Mouse (Mus musculus) kidney, embryonic 16.5 days (tissue): ENCODE measurements at regions not wholly inside any gene's neighbourhood (a gene's known extent, or its start where the extent isn't known, plus 50 kb on each side); places are given as distances from the start of the nearest gene placed in this dataset.

Experiments used
- ATAC-seq: fragments of 200-750 bp; cut with Nextera tagmentation; 2 replicates; pipeline ENCODE4 v1.8.0; 2017; ENCODE audit warnings: moderate TSS enrichment; ENCODE audit not compliant: low FRiP score, low TSS enrichment
- H3K27ac ChIP-seq: fragments of 300-500 bp; sonication (generic); 2 replicates; pipeline ENCODE4 v1.5.1; 2014; ENCODE audit warnings: low read length
- H3K27me3 ChIP-seq: fragments of 300-500 bp; sonication (generic); 2 replicates; pipeline ENCODE4 v1.6.1; 2014; ENCODE audit warnings: low read length, control low read depth, mixed read lengths; ENCODE audit not compliant: insufficient read depth
- H3K36me3 ChIP-seq: fragments of 300-500 bp; sonication (generic); 2 replicates; pipeline ENCODE4 v1.6.1; 2014; ENCODE audit warnings: low read length, control low read depth, mixed read lengths; ENCODE audit not compliant: insufficient read depth
- H3K4me1 ChIP-seq: fragments of 300-500 bp; sonication (generic); 2 replicates; pipeline ENCODE4 v1.6.1; 2014; ENCODE audit warnings: low read length, control low read depth, mixed read lengths; ENCODE audit not compliant: insufficient read depth
- H3K4me2 ChIP-seq: fragments of 300-500 bp; sonication (generic); replicated peaks from 2 replicates; pipeline ENCODE4 v1.6.1; 2014; ENCODE audit warnings: low read depth, low read length
- H3K4me3 ChIP-seq: fragments of 300-500 bp; sonication (generic); 2 replicates; pipeline ENCODE4 v1.5.1; 2014; ENCODE audit warnings: mild to moderate bottlenecking, low read length
- H3K9ac ChIP-seq: fragments of 300-500 bp; sonication (generic); replicated peaks from 2 replicates; pipeline ENCODE4 v1.6.1; 2014; ENCODE audit warnings: low read length
- H3K9me3 ChIP-seq: fragments of 300-500 bp; sonication (generic); 2 replicates; pipeline ENCODE4 v1.6.1; 2016; ENCODE audit warnings: low read length, control low read depth
- WGBS: fragments of 180-500 bp; shearing (Covaris S2); extraction: QIAGEN DNeasy Blood & Tissue Kit; methylation state at CpG from one replicate; pipeline ENCODE4 v1.1.7; 2014; 5-methylcytosine and 5-hydroxymethylcytosine counted together

DNA sequence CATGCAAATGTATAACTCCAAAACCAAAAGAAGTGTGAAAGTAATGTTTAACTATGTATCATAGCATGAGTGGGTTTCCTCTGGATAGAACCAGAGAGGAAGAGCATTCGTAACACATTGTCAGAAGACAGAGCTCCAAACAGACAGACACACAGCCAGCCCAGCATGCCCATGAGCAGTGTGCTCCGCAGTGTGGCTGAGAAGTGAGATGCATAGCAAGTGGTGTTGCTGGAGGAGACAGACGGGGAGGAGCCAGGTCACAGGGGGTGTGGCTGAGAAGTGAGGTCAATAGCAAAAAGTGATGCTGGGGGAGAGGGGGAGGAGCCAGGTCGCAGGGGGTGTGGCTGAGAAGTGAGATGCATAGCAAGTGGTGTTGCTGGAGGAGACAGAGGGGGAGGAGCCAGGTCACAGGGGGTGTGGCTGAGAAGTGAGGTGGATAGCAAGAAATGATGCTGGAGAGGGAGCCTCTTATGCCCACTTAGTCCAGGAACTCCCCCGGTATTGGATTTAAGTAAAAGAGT, 240.0 kb downstream of the Atp23 start:
- H3K4me2 ChIP-seq, result no peak overlapping the region
- no peaks in the 10 kb centered on the region for H3K36me3 ChIP-seq
- H3K4me3 ChIP-seq, result no peak overlapping the region
- H3K9me3 ChIP-seq, result peaks cover 5% of the 10 kb centered on the region; the same call in 1 of the 2 replicates
- no peaks in the 10 kb centered on the region for H3K4me1 ChIP-seq
- H3K27ac ChIP-seq, result no peak overlapping the region
- ATAC-seq, result no peak
- H3K9ac ChIP-seq, result no peak overlapping the region
- WGBS, result 59% methylated on average over 5 of the region's 5 CpGs
- H3K27me3 ChIP-seq, result no peaks in the 10 kb centered on the region

DNA sequence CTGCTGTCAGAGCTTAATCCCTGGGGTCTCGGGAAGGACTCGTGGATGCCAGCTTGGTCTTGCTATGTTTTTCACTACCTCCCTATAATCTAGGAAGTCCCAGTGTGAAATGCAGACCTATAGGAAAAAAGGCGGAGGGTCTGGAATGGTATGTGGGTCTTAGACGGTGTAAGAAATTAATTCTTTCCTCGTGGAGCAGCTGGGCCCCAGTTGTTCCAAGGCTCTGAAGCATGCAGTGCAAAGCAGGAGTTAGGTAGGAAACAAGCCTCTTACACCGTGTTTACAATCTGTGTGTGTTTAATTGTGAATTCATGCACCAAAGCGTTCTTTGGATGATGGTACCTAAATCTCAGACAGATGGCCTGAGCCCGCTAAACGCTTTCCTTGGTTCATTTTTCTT, 241.1 kb downstream of the Atp23 start:
- H3K9me3 ChIP-seq, result peaks cover 5% of the 10 kb centered on the region; the same call in 1 of the 2 replicates
- ATAC-seq, result no peak
- H3K27ac ChIP-seq, result no peak overlapping the region
- no peaks in the 10 kb centered on the region for H3K36me3 ChIP-seq
- no peak overlapping the region for H3K9ac ChIP-seq
- WGBS, result 82% methylated on average over 9 of the region's 9 CpGs
- H3K4me2 ChIP-seq, result no peak overlapping the region
- no peaks in the 10 kb centered on the region for H3K27me3 ChIP-seq
- H3K4me1 ChIP-seq, result no peaks in the 10 kb centered on the region
- H3K4me3 ChIP-seq, result no peak overlapping the region

DNA sequence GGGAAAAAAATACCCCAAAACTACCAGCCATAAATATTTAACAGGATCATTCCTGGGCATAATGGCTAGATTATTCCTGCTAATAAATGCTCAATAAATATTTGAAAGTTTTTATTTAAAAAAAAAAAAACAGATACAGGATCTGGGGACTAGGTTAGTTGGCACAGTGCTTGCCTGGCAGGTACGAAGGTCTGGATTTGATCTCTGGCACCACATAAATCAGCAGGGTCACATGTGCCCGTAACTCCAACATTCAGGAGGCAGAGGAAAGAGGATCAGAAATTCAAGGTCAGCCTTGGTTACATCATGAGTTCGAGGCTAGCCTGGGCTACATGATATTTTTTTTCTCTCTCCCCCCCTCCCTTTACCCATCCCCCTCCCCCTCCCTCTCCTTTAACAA, 248.5 kb downstream of the Atp23 start:
- Histone ChIP-seq H3K27ac (no peak overlapping the region), H3K4me1 (no peaks in the 10 kb centered on the region), H3K4me3 (no peak overlapping the region), H3K4me2 (no peak overlapping the region), H3K36me3 (no peaks in the 10 kb centered on the region), H3K27me3 (no peaks in the 10 kb centered on the region), H3K9me3 (no peaks in the 10 kb centered on the region), H3K9ac (no peak overlapping the region)
- 81% methylated on average over 3 of the region's 3 CpGs for WGBS
- no peak for ATAC-seq

DNA sequence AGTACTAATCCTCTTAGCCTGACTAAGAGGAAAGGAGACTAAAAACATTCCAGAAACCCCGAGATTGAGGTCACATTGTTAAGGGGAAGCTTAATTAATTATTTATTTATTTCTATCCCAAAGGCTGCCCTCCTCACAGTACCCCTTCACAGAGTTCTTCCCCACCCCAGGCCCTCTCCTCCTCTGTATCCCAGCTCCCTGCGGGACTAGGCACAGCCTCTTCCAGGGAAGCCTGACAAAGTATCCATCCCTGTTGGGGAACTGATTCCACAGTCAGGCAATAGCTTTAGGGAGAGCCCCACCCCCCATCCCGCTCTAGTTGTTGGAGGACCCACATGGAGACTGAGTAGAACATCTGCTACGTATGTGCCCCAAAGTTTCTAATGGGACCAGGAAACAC, 254.6 kb downstream of the Atp23 start:
- Histone ChIP-seq H3K9me3 (no peaks in the 10 kb centered on the region), H3K4me2 (no peak overlapping the region), H3K9ac (no peak overlapping the region), H3K4me3 (no peak overlapping the region), H3K36me3 (no peaks in the 10 kb centered on the region), H3K4me1 (peaks cover 4% of the 10 kb centered on the region; the same call in 1 of the 2 replicates), H3K27ac (no peak overlapping the region), H3K27me3 (no peaks in the 10 kb centered on the region)
- 61% methylated on average over 4 of the region's 4 CpGs for WGBS
- ATAC-seq, result no peak

DNA sequence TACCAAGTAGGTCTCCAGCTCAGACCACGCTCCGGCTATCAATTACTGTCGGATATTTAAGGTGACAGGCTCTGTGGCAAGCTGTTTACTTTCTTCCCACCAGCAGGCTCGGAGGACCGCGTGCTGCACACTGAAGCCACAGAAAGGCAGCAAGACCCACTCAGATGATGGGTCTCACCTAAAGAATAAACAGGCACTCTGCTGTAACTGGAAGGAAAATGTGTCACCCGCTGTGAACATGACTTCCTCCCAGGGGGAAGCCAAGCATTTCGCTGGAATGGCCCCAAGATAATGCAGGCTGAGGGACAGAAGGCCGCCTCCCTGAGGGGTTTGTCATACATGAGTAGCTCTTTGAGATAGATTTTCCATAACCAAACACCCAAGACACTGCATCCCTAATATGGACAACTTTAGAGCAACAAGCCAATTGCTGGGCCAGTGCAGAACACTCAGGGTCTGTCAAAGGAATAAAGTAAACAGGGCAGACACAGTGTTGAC, 259.3 kb downstream of the Atp23 start:
- Histone ChIP-seq H3K9me3 (no peaks in the 10 kb centered on the region), H3K27ac (peak overlapping the region; percentile 25; the same call in 1 of the 2 replicates), H3K4me2 (peak overlapping the region; percentile 1; the same call in 1 of the 2 replicates), H3K36me3 (no peaks in the 10 kb centered on the region), H3K4me3 (no peak overlapping the region), H3K9ac (no peak overlapping the region), H3K27me3 (no peaks in the 10 kb centered on the region), H3K4me1 (peaks cover 8% of the 10 kb centered on the region; the same call in 1 of the 2 replicates)
- ATAC-seq, result peak; percentile 82
- WGBS, result 7% methylated on average over 9 of the region's 9 CpGs

DNA sequence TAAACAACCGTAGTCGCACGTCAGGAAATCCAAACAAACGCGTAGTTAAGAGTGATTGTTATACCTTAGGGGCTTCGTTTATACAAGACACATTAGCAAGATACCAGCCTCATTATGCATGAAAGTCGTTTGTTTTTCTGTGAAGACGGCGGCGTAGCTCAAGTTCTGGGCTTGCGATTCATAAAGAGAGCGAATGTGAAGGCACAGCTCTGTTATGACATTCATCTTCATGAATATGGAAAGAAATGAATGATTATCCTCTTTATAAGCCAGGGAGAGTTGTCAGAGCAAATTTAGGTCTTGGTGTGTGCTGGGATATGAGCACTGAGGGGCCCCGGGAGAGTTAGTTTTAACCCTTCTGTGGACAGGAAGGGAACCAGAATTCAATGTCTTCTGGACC, 266.4 kb downstream of the Atp23 start:
- no peak overlapping the region for H3K27ac ChIP-seq
- ATAC-seq, result no peak
- no peaks in the 10 kb centered on the region for H3K36me3 ChIP-seq
- 57% methylated on average over 13 of the region's 13 CpGs for WGBS
- no peaks in the 10 kb centered on the region for H3K27me3 ChIP-seq
- H3K4me3 ChIP-seq, result no peak overlapping the region
- H3K4me2 ChIP-seq, result no peak overlapping the region
- H3K9ac ChIP-seq, result no peak overlapping the region
- H3K9me3 ChIP-seq, result no peaks in the 10 kb centered on the region
- H3K4me1 ChIP-seq, result no peaks in the 10 kb centered on the region

DNA sequence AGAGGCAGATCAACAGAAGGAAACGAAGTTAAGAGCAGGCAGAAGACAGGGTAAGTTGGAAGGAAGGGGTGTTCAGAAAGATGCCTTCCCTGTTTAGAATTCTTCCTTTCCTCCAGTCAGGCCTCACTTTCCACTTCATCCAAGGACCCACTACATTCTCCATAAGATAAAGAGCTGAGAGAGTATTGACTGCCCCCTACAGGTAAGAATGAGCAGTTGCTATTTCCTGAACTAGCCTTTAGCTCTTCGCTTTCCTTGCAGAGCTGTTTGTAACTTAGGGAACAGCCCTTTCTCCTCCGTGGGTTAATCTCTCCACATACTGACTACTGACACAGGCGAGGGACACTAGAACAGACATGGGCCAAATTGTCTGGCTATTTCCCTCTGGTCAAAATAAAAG, 273.1 kb downstream of the Atp23 start:
- ATAC-seq, result no peak
- WGBS, result 64% methylated on average over 4 of the region's 4 CpGs
- H3K27me3 ChIP-seq, result no peaks in the 10 kb centered on the region
- H3K4me2 ChIP-seq, result no peak overlapping the region
- no peaks in the 10 kb centered on the region for H3K9me3 ChIP-seq
- no peak overlapping the region for H3K9ac ChIP-seq
- no peak overlapping the region for H3K4me3 ChIP-seq
- no peaks in the 10 kb centered on the region for H3K4me1 ChIP-seq
- no peak overlapping the region for H3K27ac ChIP-seq
- H3K36me3 ChIP-seq, result no peaks in the 10 kb centered on the region

DNA sequence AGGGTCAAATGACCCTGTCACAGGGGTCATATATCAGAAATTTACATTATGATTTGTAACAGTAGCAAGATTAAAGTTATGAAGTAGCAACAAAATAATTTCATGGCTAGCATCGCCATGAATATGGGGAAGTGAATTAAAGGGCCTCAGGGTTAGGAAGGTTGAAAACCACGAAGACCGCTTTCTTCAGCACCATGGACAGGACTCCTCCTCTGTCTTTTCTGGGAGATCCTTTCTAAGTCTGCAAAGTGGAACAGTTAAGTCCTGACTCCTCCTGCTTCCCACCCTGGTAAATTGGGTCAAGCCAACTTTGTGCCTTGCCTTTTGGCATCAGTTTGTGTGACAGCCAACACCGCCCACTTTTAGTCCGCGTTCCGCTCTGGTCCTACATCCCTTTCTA, 275.7 kb downstream of the Atp23 start:
- H3K4me3 ChIP-seq, result no peak overlapping the region
- no peak overlapping the region for H3K27ac ChIP-seq
- no peaks in the 10 kb centered on the region for H3K27me3 ChIP-seq
- 59% methylated on average over 7 of the region's 7 CpGs for WGBS
- no peak for ATAC-seq
- no peak overlapping the region for H3K9ac ChIP-seq
- no peak overlapping the region for H3K4me2 ChIP-seq
- H3K4me1 ChIP-seq, result no peaks in the 10 kb centered on the region
- no peaks in the 10 kb centered on the region for H3K9me3 ChIP-seq
- H3K36me3 ChIP-seq, result no peaks in the 10 kb centered on the region

DNA sequence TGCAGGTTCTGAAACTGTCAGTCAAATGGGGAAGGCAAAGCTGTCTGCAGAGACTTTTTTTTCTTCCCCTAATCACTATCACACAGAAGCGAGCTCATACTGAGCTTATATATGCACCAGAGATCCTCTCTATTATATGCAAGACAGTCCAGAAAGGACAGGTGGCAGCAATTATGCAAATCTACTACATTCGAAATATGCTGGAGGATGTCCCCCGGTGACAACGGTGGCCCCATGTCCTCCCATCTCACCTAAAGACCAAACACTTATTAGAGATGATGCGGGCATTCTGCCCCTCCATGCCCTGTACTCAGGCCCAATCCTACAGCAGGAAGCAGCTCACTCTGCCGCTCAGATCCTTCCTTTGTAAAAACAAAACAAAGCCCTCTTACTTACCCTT, 280.4 kb downstream of the Atp23 start:
- no peaks in the 10 kb centered on the region for H3K4me1 ChIP-seq
- H3K9ac ChIP-seq, result no peak overlapping the region
- no peaks in the 10 kb centered on the region for H3K27me3 ChIP-seq
- no peak overlapping the region for H3K4me2 ChIP-seq
- H3K9me3 ChIP-seq, result no peaks in the 10 kb centered on the region
- no peak overlapping the region for H3K4me3 ChIP-seq
- 81% methylated on average over 6 of the region's 6 CpGs for WGBS
- no peaks in the 10 kb centered on the region for H3K36me3 ChIP-seq
- no peak overlapping the region for H3K27ac ChIP-seq
- ATAC-seq, result no peak

DNA sequence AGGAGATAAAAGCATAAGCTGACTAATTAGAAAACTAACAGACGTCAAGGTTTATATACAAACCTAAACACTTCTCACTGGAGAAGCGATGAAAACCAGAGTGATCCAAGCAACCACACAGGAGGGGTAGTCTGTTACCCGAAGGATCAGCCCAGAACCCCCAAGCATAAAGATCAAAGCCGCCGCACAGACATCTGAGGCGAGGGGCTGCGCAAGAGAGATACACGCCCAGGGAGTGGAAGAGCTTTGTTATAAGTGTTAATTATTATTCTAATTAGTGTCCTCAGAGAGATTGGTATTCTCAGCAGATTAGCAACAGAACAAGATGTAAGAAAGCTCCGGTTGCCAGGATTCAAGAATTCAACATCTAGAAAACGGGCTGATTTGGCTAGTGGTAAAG, 281.2 kb downstream of the Atp23 start:
- no peak for ATAC-seq
- no peak overlapping the region for H3K4me2 ChIP-seq
- 57% methylated on average over 10 of the region's 10 CpGs for WGBS
- no peaks in the 10 kb centered on the region for H3K27me3 ChIP-seq
- H3K36me3 ChIP-seq, result no peaks in the 10 kb centered on the region
- no peak overlapping the region for H3K4me3 ChIP-seq
- H3K9ac ChIP-seq, result no peak overlapping the region
- H3K27ac ChIP-seq, result no peak overlapping the region
- no peaks in the 10 kb centered on the region for H3K4me1 ChIP-seq
- no peaks in the 10 kb centered on the region for H3K9me3 ChIP-seq
